Mouse (Mus musculus): ENCODE data around the gene Sfrp2.

DNA sequence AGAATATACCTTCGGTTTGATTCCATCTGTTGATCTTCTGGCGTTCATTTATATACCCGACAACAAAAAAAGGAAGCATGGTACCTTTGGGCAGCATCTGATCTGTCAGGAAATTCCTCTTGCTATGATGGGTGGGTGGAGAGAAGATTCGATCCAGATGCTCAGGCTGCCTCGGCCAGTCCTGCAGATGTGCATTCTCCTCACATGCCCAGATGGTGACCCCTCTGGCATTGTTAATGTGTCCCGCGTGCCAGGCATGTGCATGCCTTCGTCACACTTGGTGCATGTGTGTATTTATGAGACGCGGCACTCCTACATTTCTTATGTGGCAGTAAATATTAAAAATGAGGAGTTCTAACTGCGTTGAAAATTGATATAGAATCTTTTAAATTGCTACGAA lies 42.4 kb downstream of the Sfrp2 start:
- TF ChIP-seq CTCF (IDR thresholded peaks at IDR 0.05): no peak
- TF ChIP-seq EP300 (IDR thresholded peaks at IDR 0.05): no peak

Data from lung, postnatal 0 days (tissue).